Mouse (Mus musculus): ENCODE data around the gene Ceacam18. TPM values are rescaled to one million over a fixed set of nuclear protein-coding genes. Genes with fewer than 3 reads are reported as not detected.
A peak's percentile ranks its signal among the peaks of the same experiment; 100 is the strongest.

Ceacam18 gene
- not detected for total RNA-seq (2021)
- long read RNA-seq, experiment 1: 0 reads
- long read RNA-seq, experiment 2: 0 reads

- DNase-seq (ENCODE audit: low spot score in 2 of 2): no peak
Measured at GRCm38 (mm10) chr7:43634500-43634899, at the start of gene Ceacam18. TSS of gene Ceacam18 (plus strand) at chr7:43634707.

- DNase-seq (ENCODE audit: low spot score in 2 of 2): no peak
Measured at GRCm38 (mm10) chr7:43584790-43585189, 49.7 kb upstream of the Ceacam18 start.

GRCm38 (mm10) chr7:43601884-43602283 lies 32.6 kb upstream of the Ceacam18 start:
- no peak for DNase-seq (ENCODE audit: low spot score in 2 of 2)

GRCm38 (mm10) chr7:43606896-43607742 lies 27.4 kb upstream of the Ceacam18 start, which contains the start of gene Zfp819:
TSS of gene Zfp819 (plus strand) at chr7:43607169.
- DNase-seq (ENCODE audit: low spot score in 2 of 2): peak; percentile 65 to 71

GRCm38 (mm10) chr7:43607743-43608287 lies 26.7 kb upstream of the Ceacam18 start:
- no peak for DNase-seq (ENCODE audit: low spot score in 2 of 2)

- no peak for DNase-seq (ENCODE audit: low spot score in 2 of 2)
Measured at GRCm38 (mm10) chr7:43608316-43608824, 26.1 kb upstream of the Ceacam18 start.

GRCm38 (mm10) chr7:43613816-43614551 lies 20.5 kb upstream of the Ceacam18 start:
- DNase-seq (ENCODE audit: low spot score in 2 of 2): no peak

GRCm38 (mm10) chr7:43622927-43623326 lies 11.6 kb upstream of the Ceacam18 start:
- DNase-seq (ENCODE audit: low spot score in 2 of 2): no peak

GRCm38 (mm10) chr7:43623819-43624218 lies 10.7 kb upstream of the Ceacam18 start:
- no peak for DNase-seq (ENCODE audit: low spot score in 2 of 2)

GRCm38 (mm10) chr7:43625065-43625464 lies 9.4 kb upstream of the Ceacam18 start:
- no peak for DNase-seq (ENCODE audit: low spot score in 2 of 2)

- no peak for DNase-seq (ENCODE audit: low spot score in 2 of 2)
Measured at GRCm38 (mm10) chr7:43625794-43626422, 8.6 kb upstream of the Ceacam18 start.

- no peak for DNase-seq (ENCODE audit: low spot score in 2 of 2)
Measured at GRCm38 (mm10) chr7:43633940-43634339, 567 bp upstream of the Ceacam18 start.

- DNase-seq (ENCODE audit: low spot score in 2 of 2): no peak
Measured at GRCm38 (mm10) chr7:43636194-43636593, 1.7 kb downstream of the Ceacam18 start.

- no peak for DNase-seq (ENCODE audit: low spot score in 2 of 2)
Measured at GRCm38 (mm10) chr7:43637118-43637517, 2.6 kb downstream of the Ceacam18 start.

GRCm38 (mm10) chr7:43642587-43642986 lies 8.1 kb downstream of the Ceacam18 start:
- DNase-seq (ENCODE audit: low spot score in 2 of 2): no peak

- no peak for DNase-seq (ENCODE audit: low spot score in 2 of 2)
Measured at GRCm38 (mm10) chr7:43643046-43643652, 8.6 kb downstream of the Ceacam18 start.

- no peak for DNase-seq (ENCODE audit: low spot score in 2 of 2)
Measured at GRCm38 (mm10) chr7:43652683-43653082, 18.2 kb downstream of the Ceacam18 start.

- no peak for DNase-seq (ENCODE audit: low spot score in 2 of 2)
Measured at GRCm38 (mm10) chr7:43654519-43654918, 20.0 kb downstream of the Ceacam18 start.

GRCm38 (mm10) chr7:43656232-43656631 lies 21.7 kb downstream of the Ceacam18 start:
- no peak for DNase-seq (ENCODE audit: low spot score in 2 of 2)

GRCm38 (mm10) chr7:43660002-43660401 lies 25.5 kb downstream of the Ceacam18 start, which contains the start of gene Siglece:
TSS of gene Siglece (minus strand) at chr7:43660161.
- no peak for DNase-seq (ENCODE audit: low spot score in 2 of 2)

GRCm38 (mm10) chr7:43662804-43663203 lies 28.3 kb downstream of the Ceacam18 start:
- DNase-seq (ENCODE audit: low spot score in 2 of 2): no peak
